ENCODE assay signal across 11 mouse cellular contexts in genomic region chrX:20863161-20864101, GRCm38 (mm10). TPM values are rescaled to one million over a fixed set of nuclear protein-coding genes. Genes with fewer than 3 reads are reported as not detected.
A peak's percentile ranks its signal among the peaks of the same experiment; 100 is the strongest.
DNase-seq lines count a peak whose midpoint lies in the region; ATAC-seq and TF ChIP-seq lines count a peak whose summit lies in the region.
"Had no signal": no experiment of that assay in that cellular context is flagged by ENCODE, and none has a peak within 500 bp of the region (broad histone marks: within the 10 kb centered on the region; RNA-seq: fewer than 3 reads in every experiment).

No protein-coding gene starts in this region.

- peaks cover 5 to 14% of the 10 kb centered on the region in 2 experiments; a peak in 3 of 4 replicates for H3K4me1 ChIP-seq in heart, embryonic 14.5 days (ENCODE audit: control insufficient read depth in 2 of 2, insufficient read depth in 2 of 2, low read length in 2 of 2)
- H3K4me1 ChIP-seq in stomach, postnatal 0 days (replicated peaks; ENCODE audit: control insufficient read depth, insufficient read depth), result no peaks in the 10 kb centered on the region
- no peaks in the 10 kb centered on the region for H3K4me1 ChIP-seq in forebrain, embryonic 15.5 days
- H3K4me1 ChIP-seq: forebrain, embryonic 12.5 days had no signal

- 69% methylated on average over 9 of the region's 9 CpGs for WGBS in heart, embryonic 14.5 days
- 77% methylated on average over 9 of the region's 9 CpGs for WGBS in stomach, postnatal 0 days
- 92% methylated on average over 9 of the region's 9 CpGs for WGBS in forebrain, embryonic 15.5 days

- H3K4me2 ChIP-seq in heart, embryonic 14.5 days (ENCODE audit: low read length), result peak overlapping the region; percentile 39; the same call in 1 of the 2 replicates
- no peak overlapping the region for H3K4me2 ChIP-seq in stomach, postnatal 0 days (replicated peaks; ENCODE audit: low read depth)
- H3K4me2 ChIP-seq in forebrain, embryonic 15.5 days (replicated peaks), result no peak overlapping the region
- H3K4me2 ChIP-seq: forebrain, embryonic 12.5 days; hindbrain, embryonic 13.5 days had no signal

- no peak overlapping the region for H3K27ac ChIP-seq in heart, embryonic 14.5 days (replicated peaks in 1 of 2; ENCODE audit: control insufficient read depth in 1 of 2, insufficient read depth in 1 of 2, low read depth in 2 of 2, low read length in 2 of 2)
- no peak overlapping the region for H3K27ac ChIP-seq in stomach, postnatal 0 days (replicated peaks)
- H3K27ac ChIP-seq in forebrain, embryonic 15.5 days (replicated peaks), result no peak overlapping the region
- H3K27ac ChIP-seq: forebrain, embryonic 12.5 days; hindbrain, embryonic 13.5 days had no signal

- no peak for TF ChIP-seq CTCF in stomach, postnatal 0 days (IDR thresholded peaks at IDR 0.05; ENCODE audit: low read depth)

- no peak for DNase-seq in frontal cortex, postnatal 14 days (ENCODE audit: low spot score in 2 of 2)
- DNase-seq in lung, postnatal 10 days, result peak; percentile 25
- no peak for DNase-seq in lung, postnatal 25 days (ENCODE audit: low spot score)
- no peak for DNase-seq in stomach, postnatal 0 days (ENCODE audit: low spot score)
- DNase-seq in urinary bladder, postnatal 10 days (ENCODE audit: low spot score), result no peak
- DNase-seq: thymus, postnatal 14 days had no signal

- peaks cover 15% of the 10 kb centered on the region for H3K36me3 ChIP-seq in heart, embryonic 14.5 days (ENCODE audit: control insufficient read depth, insufficient read depth, low read length)
- H3K36me3 ChIP-seq in stomach, postnatal 0 days (ENCODE audit: control insufficient read depth, insufficient read depth, low read length), result no peaks in the 10 kb centered on the region
- H3K36me3 ChIP-seq in forebrain, embryonic 15.5 days, result 0 out of 2 replicates have a peak, but pooled peaks cover 3% of the 10 kb centered on the region

- no peaks in the 10 kb centered on the region for H3K9me3 ChIP-seq in heart, embryonic 14.5 days (ENCODE audit: control insufficient read depth, low read length)
- no peaks in the 10 kb centered on the region for H3K9me3 ChIP-seq in stomach, postnatal 0 days (ENCODE audit: control insufficient read depth, low read length)
- no peaks in the 10 kb centered on the region for H3K9me3 ChIP-seq in forebrain, embryonic 15.5 days
- H3K9me3 ChIP-seq: hindbrain, embryonic 13.5 days had no signal

- no peak overlapping the region; the same call in 1 of the 2 replicates for H3K9ac ChIP-seq in heart, embryonic 14.5 days (ENCODE audit: low read length)
- no peak overlapping the region for H3K9ac ChIP-seq in stomach, postnatal 0 days (ENCODE audit: low read length)
- no peak overlapping the region for H3K9ac ChIP-seq in forebrain, embryonic 15.5 days (replicated peaks)
- H3K9ac ChIP-seq: forebrain, embryonic 12.5 days; hindbrain, embryonic 13.5 days had no signal

- no peak overlapping the region for H3K4me3 ChIP-seq in heart, embryonic 14.5 days (ENCODE audit: control insufficient read depth in 1 of 2, insufficient read depth in 1 of 2, low read depth in 1 of 2, low read length in 2 of 2)
- H3K4me3 ChIP-seq in stomach, postnatal 0 days (ENCODE audit: low read depth, low read length), result no peak overlapping the region
- H3K4me3 ChIP-seq in forebrain, embryonic 15.5 days, result no peak overlapping the region
- H3K4me3 ChIP-seq: forebrain, embryonic 12.5 days; hindbrain, embryonic 13.5 days had no signal

- no peak for TF ChIP-seq EP300 in stomach, postnatal 0 days (optimal IDR thresholded peaks at IDR 0.05)

- H3K27me3 ChIP-seq in heart, embryonic 14.5 days (ENCODE audit: control insufficient read depth, insufficient read depth, low read length), result no peaks in the 10 kb centered on the region
- no peaks in the 10 kb centered on the region for H3K27me3 ChIP-seq in stomach, postnatal 0 days (ENCODE audit: control insufficient read depth, insufficient read depth, low read length)
- H3K27me3 ChIP-seq in forebrain, embryonic 15.5 days, result no peaks in the 10 kb centered on the region
- H3K27me3 ChIP-seq: forebrain, embryonic 12.5 days; hindbrain, embryonic 13.5 days had no signal

- peak; percentile 74 for ATAC-seq in frontal cortex, adult (ENCODE audit: low TSS enrichment)
- ATAC-seq in heart, embryonic 14.5 days (ENCODE audit: insufficient number of reproducible peaks, insufficient read depth, low FRiP score, low read depth), result no peak
- ATAC-seq in stomach, postnatal 0 days (ENCODE audit: low FRiP score, low TSS enrichment), result 0 out of 2 replicates have a peak, but pooled peaks have one; percentile 16
- no peak for ATAC-seq in forebrain, embryonic 15.5 days (replicated peaks)

RNA-seq across cellular contexts. Expression of gene Timp1, which starts 6.5 kb away (rescaled TPM):
- polyA plus RNA-seq in heart, embryonic 14.5 days (2014; fragmentation: Nextera tagmentation; extraction: Ambion mirVana), result 32.3 and 33.8 TPM in 2 replicates
- 11.7 and 18.8 TPM in 2 replicates for polyA plus RNA-seq in stomach, postnatal 0 days (2015; fragmentation: Nextera tagmentation; extraction: Ambion mirVana)
- polyA plus RNA-seq in forebrain, embryonic 15.5 days (2015; fragmentation: Nextera tagmentation; extraction: Ambion mirVana), result 2.4 and 2.9 TPM in 2 replicates

RNA-seq across cellular contexts. Expression of gene Syn1, which starts 57.4 kb away (rescaled TPM):
- polyA plus RNA-seq in heart, embryonic 14.5 days (2014; fragmentation: Nextera tagmentation; extraction: Ambion mirVana), result 0.08 and 0.38 TPM in 2 replicates
- polyA plus RNA-seq in stomach, postnatal 0 days (2015; fragmentation: Nextera tagmentation; extraction: Ambion mirVana), result 1.1 and 1.7 TPM in 2 replicates
- 31.9 and 35.8 TPM in 2 replicates for polyA plus RNA-seq in forebrain, embryonic 15.5 days (2015; fragmentation: Nextera tagmentation; extraction: Ambion mirVana)

Comparison
In these comparisons a context has a peak if more than half of its experiments do, and no peak if none do; other contexts are left out.
1. ATAC-seq: peak in frontal cortex, adult (single experiment) and stomach, postnatal 0 days (single experiment); none in heart, embryonic 14.5 days (single experiment) and forebrain, embryonic 15.5 days (single experiment).
2. RNA of gene Syn1, which starts 57.4 kb away (polyA plus RNA-seq): 31.9 to 35.8 TPM in forebrain, embryonic 15.5 days; 1.1 to 1.7 TPM in stomach, postnatal 0 days and 0.08 to 0.38 TPM in heart, embryonic 14.5 days; every median in the first group is over 10 times any median in the second.